Mouse (Mus musculus): ENCODE data around the gene Fhit.

GRCm38 (mm10) chr14:11160806-11161450 is 907 bp downstream of the Fhit start:
- TF ChIP-seq GATA1 (IDR thresholded peaks at IDR 0.05; ENCODE audit: low read length) (no peak), TAL1 (IDR thresholded peaks at IDR 0.05; ENCODE audit: low read length) (no peak)

All from erythroblast, embryonic 14.5 days (primary cell).